Mouse (Mus musculus): ENCODE measurements at regions not wholly inside any gene's neighbourhood (a gene's known extent, or its start where the extent isn't known, plus 50 kb on each side); places are given as distances from the start of the nearest gene placed in this dataset.
A peak's percentile ranks its signal among the peaks of the same experiment; 100 is the strongest.

GRCm38 (mm10) chr5:74943737-74944403, 100.7 kb downstream of the Chic2 start:
- Histone ChIP-seq H3K27ac (replicated peaks) (peak overlapping the region; percentile 78), H3K27me3 (replicated peaks) (peaks cover 58% of the 10 kb centered on the region), H3K9ac (peak overlapping the region; percentile 77), H3K4me1 (peaks cover 44% of the 10 kb centered on the region), H3K36me3 (no peaks in the 10 kb centered on the region), H3K4me2 (peak overlapping the region; percentile 72), H3K9me3 (no peaks in the 10 kb centered on the region), H3K4me3 (peak overlapping the region; percentile 45)
- ATAC-seq (ENCODE audit: extremely low read depth, insufficient number of reproducible peaks, low FRiP score, low TSS enrichment) = peak; percentile 77; the same call in 1 of the 2 replicates
- under 1% methylated on average over 23 of the region's 23 CpGs for WGBS

GRCm38 (mm10) chr5:74941426-74941825, 103.1 kb downstream of the Chic2 start:
- Histone ChIP-seq H3K9ac (no peak overlapping the region), H3K27ac (replicated peaks) (peak overlapping the region; percentile 20; the same call in 1 of the 2 replicates), H3K4me3 (peak overlapping the region; percentile 7; the same call in 1 of the 2 replicates), H3K4me1 (peaks cover 54% of the 10 kb centered on the region), H3K9me3 (no peaks in the 10 kb centered on the region), H3K27me3 (replicated peaks) (peaks cover 41% of the 10 kb centered on the region), H3K36me3 (no peaks in the 10 kb centered on the region), H3K4me2 (peak overlapping the region; percentile 43)
- 2% methylated on average over 13 of the region's 13 CpGs for WGBS
- ATAC-seq (ENCODE audit: extremely low read depth, insufficient number of reproducible peaks, low FRiP score, low TSS enrichment) = no peak

GRCm38 (mm10) chr5:74937416-74937940, 107.1 kb downstream of the Chic2 start:
- H3K27me3 ChIP-seq (replicated peaks) = peaks cover 20% of the 10 kb centered on the region

GRCm38 (mm10) chr5:74936087-74936486, 108.5 kb downstream of the Chic2 start:
- no peak overlapping the region for H3K4me3 ChIP-seq
- H3K9ac ChIP-seq = no peak overlapping the region
- H3K4me2 ChIP-seq = no peak overlapping the region
- H3K27me3 ChIP-seq (replicated peaks) = peaks cover 17% of the 10 kb centered on the region
- peaks cover 34% of the 10 kb centered on the region for H3K4me1 ChIP-seq
- H3K9me3 ChIP-seq = no peaks in the 10 kb centered on the region
- WGBS = 57% methylated on average over 5 of the region's 5 CpGs
- no peak overlapping the region for H3K27ac ChIP-seq (replicated peaks)
- no peaks in the 10 kb centered on the region for H3K36me3 ChIP-seq
- ATAC-seq (ENCODE audit: extremely low read depth, insufficient number of reproducible peaks, low FRiP score, low TSS enrichment) = no peak

More at GRCm38 (mm10) chr5:74937416-74937940, 107.1 kb downstream of the Chic2 start:
- H3K27ac ChIP-seq (replicated peaks) = no peak overlapping the region
- 52% methylated on average over 7 of the region's 7 CpGs for WGBS
- no peak for ATAC-seq (ENCODE audit: extremely low read depth, insufficient number of reproducible peaks, low FRiP score, low TSS enrichment)
- peaks cover 34% of the 10 kb centered on the region for H3K4me1 ChIP-seq
- H3K36me3 ChIP-seq = no peaks in the 10 kb centered on the region
- H3K9ac ChIP-seq = no peak overlapping the region
- H3K4me3 ChIP-seq = no peak overlapping the region
- H3K4me2 ChIP-seq = no peak overlapping the region
- H3K9me3 ChIP-seq = no peaks in the 10 kb centered on the region

- WGBS = 64% methylated on average over 8 of the region's 8 CpGs
- no peak for ATAC-seq (ENCODE audit: extremely low read depth, insufficient number of reproducible peaks, low FRiP score, low TSS enrichment)
- no peak overlapping the region for H3K27ac ChIP-seq (replicated peaks)
Observed at GRCm38 (mm10) chr5:74935676-74936075, 108.9 kb downstream of the Chic2 start.

GRCm38 (mm10) chr5:74933276-74933675, 111.3 kb downstream of the Chic2 start:
- no peak overlapping the region for H3K4me2 ChIP-seq
- no peaks in the 10 kb centered on the region for H3K27me3 ChIP-seq (replicated peaks)
- 82% methylated on average over 3 of the region's 3 CpGs for WGBS
- no peak overlapping the region for H3K27ac ChIP-seq (replicated peaks)
- no peak for ATAC-seq (ENCODE audit: extremely low read depth, insufficient number of reproducible peaks, low FRiP score, low TSS enrichment)
- no peak overlapping the region for H3K4me3 ChIP-seq
- H3K4me1 ChIP-seq = peaks cover 34% of the 10 kb centered on the region
- H3K9ac ChIP-seq = no peak overlapping the region
- H3K9me3 ChIP-seq = no peaks in the 10 kb centered on the region
- H3K36me3 ChIP-seq = no peaks in the 10 kb centered on the region

More at GRCm38 (mm10) chr5:74935676-74936075, 108.9 kb downstream of the Chic2 start:
- H3K9ac ChIP-seq = no peak overlapping the region
- H3K4me1 ChIP-seq = peaks cover 35% of the 10 kb centered on the region
- no peaks in the 10 kb centered on the region for H3K9me3 ChIP-seq
- H3K4me2 ChIP-seq = no peak overlapping the region
- peaks cover 15% of the 10 kb centered on the region for H3K27me3 ChIP-seq (replicated peaks)
- H3K36me3 ChIP-seq = no peaks in the 10 kb centered on the region
- H3K4me3 ChIP-seq = no peak overlapping the region

GRCm38 (mm10) chr5:74932206-74932605, 112.4 kb downstream of the Chic2 start:
- Histone ChIP-seq H3K27me3 (replicated peaks) (no peaks in the 10 kb centered on the region), H3K36me3 (no peaks in the 10 kb centered on the region), H3K27ac (replicated peaks) (peak overlapping the region; percentile 66), H3K4me1 (peaks cover 30% of the 10 kb centered on the region), H3K9me3 (no peaks in the 10 kb centered on the region), H3K4me2 (peak overlapping the region; percentile 57), H3K4me3 (peak overlapping the region; percentile 24; the same call in 1 of the 2 replicates), H3K9ac (no peak overlapping the region)
- no peak for ATAC-seq (ENCODE audit: extremely low read depth, insufficient number of reproducible peaks, low FRiP score, low TSS enrichment)
- WGBS = 58% methylated on average over 13 of the region's 13 CpGs

- Histone ChIP-seq H3K27ac (replicated peaks) (peak overlapping the region; percentile 66), H3K36me3 (no peaks in the 10 kb centered on the region), H3K9me3 (no peaks in the 10 kb centered on the region), H3K4me1 (peaks cover 30% of the 10 kb centered on the region), H3K27me3 (replicated peaks) (no peaks in the 10 kb centered on the region), H3K9ac (peak overlapping the region; percentile 37), H3K4me2 (peak overlapping the region; percentile 57), H3K4me3 (peak overlapping the region; percentile 24; the same call in 1 of the 2 replicates)
- ATAC-seq (ENCODE audit: extremely low read depth, insufficient number of reproducible peaks, low FRiP score, low TSS enrichment) = peak; percentile 46; the same call in 1 of the 2 replicates
- WGBS = 23% methylated on average over 12 of the region's 12 CpGs
Observed at GRCm38 (mm10) chr5:74931765-74932164, 112.8 kb downstream of the Chic2 start.

GRCm38 (mm10) chr5:74927543-74927942, 117.0 kb downstream of the Chic2 start:
- Histone ChIP-seq H3K9me3 (no peaks in the 10 kb centered on the region), H3K27ac (replicated peaks) (no peak overlapping the region), H3K36me3 (no peaks in the 10 kb centered on the region), H3K4me1 (peaks cover 22% of the 10 kb centered on the region), H3K4me3 (no peak overlapping the region), H3K9ac (no peak overlapping the region), H3K4me2 (no peak overlapping the region), H3K27me3 (replicated peaks) (no peaks in the 10 kb centered on the region; the same call in none of the 2 replicates)
- ATAC-seq (ENCODE audit: extremely low read depth, insufficient number of reproducible peaks, low FRiP score, low TSS enrichment) = no peak
- WGBS = 72% methylated on average over 2 of the region's 2 CpGs

GRCm38 (mm10) chr5:74925769-74926168, 118.8 kb downstream of the Chic2 start:
- Histone ChIP-seq H3K27ac (replicated peaks) (no peak overlapping the region), H3K9ac (no peak overlapping the region), H3K4me2 (no peak overlapping the region), H3K9me3 (no peaks in the 10 kb centered on the region), H3K4me1 (peaks cover 6% of the 10 kb centered on the region; the same call in 1 of the 2 replicates), H3K4me3 (no peak overlapping the region), H3K27me3 (replicated peaks) (no peaks in the 10 kb centered on the region; the same call in none of the 2 replicates), H3K36me3 (no peaks in the 10 kb centered on the region)
- 80% methylated on average over 10 of the region's 10 CpGs for WGBS
- no peak for ATAC-seq (ENCODE audit: extremely low read depth, insufficient number of reproducible peaks, low FRiP score, low TSS enrichment)

GRCm38 (mm10) chr5:74924031-74924533, 120.5 kb downstream of the Chic2 start:
- no peaks in the 10 kb centered on the region; the same call in none of the 2 replicates for H3K27me3 ChIP-seq (replicated peaks)
- no peak overlapping the region for H3K9ac ChIP-seq
- no peak overlapping the region for H3K27ac ChIP-seq (replicated peaks)
- ATAC-seq (ENCODE audit: extremely low read depth, insufficient number of reproducible peaks, low FRiP score, low TSS enrichment) = no peak
- no peaks in the 10 kb centered on the region for H3K4me1 ChIP-seq
- H3K4me3 ChIP-seq = no peak overlapping the region
- H3K9me3 ChIP-seq = no peaks in the 10 kb centered on the region
- H3K36me3 ChIP-seq = no peaks in the 10 kb centered on the region
- WGBS = 73% methylated on average over 4 of the region's 4 CpGs
- H3K4me2 ChIP-seq = no peak overlapping the region

Measured in heart, embryonic 13.5 days (tissue).